Comparison of ENCODE assay signal across 32 mouse cellular contexts in genomic region chr11:62776510-62776909, GRCm38 (mm10). TPM values are rescaled to one million over a fixed set of nuclear protein-coding genes. Genes with fewer than 3 reads are reported as not detected.
DNase-seq lines count a peak whose midpoint lies in the region; ATAC-seq lines count a peak whose summit lies in the region.
"Had no signal": no experiment of that assay in that cellular context is flagged by ENCODE, and none has a peak within 500 bp of the region (broad histone marks: within the 10 kb centered on the region; RNA-seq: fewer than 3 reads in every experiment).

No protein-coding gene starts in this region.

- peaks cover 53% of the 10 kb centered on the region for H3K36me3 ChIP-seq in forebrain, embryonic 15.5 days

- H3K4me2 ChIP-seq in forebrain, embryonic 15.5 days (replicated peaks): no peak overlapping the region
- H3K4me2 ChIP-seq: forebrain, embryonic 13.5 days; heart, embryonic 12.5 days; heart, embryonic 15.5 days; hindbrain, embryonic 13.5 days had no signal

- 95% methylated on average over 7 of the region's 7 CpGs for WGBS in forebrain, embryonic 15.5 days

- H3K27me3 ChIP-seq in forebrain, embryonic 15.5 days: no peaks in the 10 kb centered on the region
- H3K27me3 ChIP-seq: forebrain, embryonic 13.5 days; heart, embryonic 12.5 days; heart, embryonic 15.5 days; hindbrain, embryonic 13.5 days had no signal

- H3K27ac ChIP-seq in forebrain, embryonic 15.5 days (replicated peaks): no peak overlapping the region
- H3K27ac ChIP-seq: forebrain, embryonic 10.5 days; forebrain, embryonic 13.5 days; heart, embryonic 15.5 days; hindbrain, embryonic 10.5 days; hindbrain, embryonic 13.5 days had no signal

- DNase-seq in layer of hippocampus, adult 9-11 months: peak; percentile 42
- DNase-seq in layer of hippocampus, postnatal 14 days (ENCODE audit: low spot score in 2 of 2): no peak
- peak; percentile 12 for DNase-seq in right cerebral cortex, adult 18-20 months
- no peak for DNase-seq in right cerebral cortex, postnatal 10 days (ENCODE audit: low spot score in 2 of 2)
- DNase-seq in telencephalon, adult 2 months (ENCODE audit: low read depth, low spot score): peak; percentile 72
- DNase-seq: adrenal gland, adult 2 months; adrenal gland, postnatal 14 days; cerebellum, adult 11-12 months; cerebellum, adult 8-10 months; cerebellum, postnatal 14 days; forebrain, postnatal 0 days; gastrocnemius, postnatal 10 days; gastrocnemius, postnatal 36 days; heart, postnatal 10 days; heart, postnatal 36 days had no signal

- H3K9ac ChIP-seq in forebrain, embryonic 15.5 days (replicated peaks): no peak overlapping the region
- H3K9ac ChIP-seq: forebrain, embryonic 13.5 days; forebrain, postnatal 0 days; heart, embryonic 12.5 days; heart, embryonic 15.5 days; hindbrain, embryonic 13.5 days had no signal

- ATAC-seq in forebrain, embryonic 15.5 days (replicated peaks): no peak
- ATAC-seq: CD4-positive, CD25-positive, alpha-beta regulatory T cell, adult 4 months; forebrain, embryonic 13.5 days; forebrain, postnatal 0 days; hindbrain, embryonic 16.5 days had no signal

- no peak overlapping the region for H3K4me3 ChIP-seq in forebrain, embryonic 15.5 days
- H3K4me3 ChIP-seq: forebrain, embryonic 10.5 days; forebrain, embryonic 13.5 days; heart, embryonic 12.5 days; heart, embryonic 15.5 days; hindbrain, embryonic 10.5 days; hindbrain, embryonic 13.5 days had no signal

- H3K9me3 ChIP-seq in forebrain, embryonic 15.5 days: peaks cover 44% of the 10 kb centered on the region

- no peaks in the 10 kb centered on the region for H3K4me1 ChIP-seq in forebrain, embryonic 15.5 days
- H3K4me1 ChIP-seq: forebrain, embryonic 10.5 days; forebrain, embryonic 13.5 days; heart, embryonic 12.5 days; heart, embryonic 15.5 days; hindbrain, embryonic 10.5 days; hindbrain, embryonic 13.5 days had no signal

RNA-seq across cellular contexts. Expression of gene Zfp286, which starts 12.8 kb away (rescaled TPM):
- 10 to 100 TPM; 21.3 to 21.5 TPM for total RNA-seq in layer of hippocampus, postnatal 14 days (2021)
- 40.1 and 41.8 TPM in 2 replicates for polyA plus RNA-seq in forebrain, embryonic 15.5 days (2015; fragmentation: Nextera tagmentation; extraction: Ambion mirVana)
- total RNA-seq: MEL had no signal
- polyA plus RNA-seq: C2C12 had no signal

RNA-seq across cellular contexts. Expression of gene Gm10428, which starts 23.6 kb away (rescaled TPM):
- not detected for total RNA-seq in layer of hippocampus, postnatal 14 days (2021)
- not detected in 2 replicates for polyA plus RNA-seq in forebrain, embryonic 15.5 days (2015; fragmentation: Nextera tagmentation; extraction: Ambion mirVana)
- total RNA-seq: adrenal gland, adult 2 months; adrenal gland, postnatal 14 days; adrenal gland, postnatal 4 days; forebrain, postnatal 0 days; gastrocnemius, adult 18-20 months; gastrocnemius, postnatal 10 days; gastrocnemius, postnatal 36 days; granulocyte monocyte progenitor cell, adult 5-6 weeks; heart, postnatal 10 days; heart, postnatal 36 days; MEL had no signal
- polyA plus RNA-seq: adrenal gland, adult 2 months; brain, embryonic 14.5 days; C2C12; CD4-positive, CD25-positive, alpha-beta regulatory T cell, adult 4 months; embryonic facial prominence, embryonic 11.5 days; embryonic facial prominence, embryonic 14.5 days; forebrain, embryonic 10.5 days; forebrain, embryonic 13.5 days; forebrain, postnatal 0 days; heart, embryonic 12.5 days; heart, embryonic 15.5 days; hindbrain, embryonic 10.5 days; hindbrain, embryonic 13.5 days; hindbrain, embryonic 16.5 days had no signal

RNA-seq across cellular contexts. Expression of gene Trim16, which starts 43.5 kb away (rescaled TPM):
- 1 to 10 TPM; 3.9 to 4.0 TPM for total RNA-seq in layer of hippocampus, postnatal 14 days (2021)
- polyA plus RNA-seq in forebrain, embryonic 15.5 days (2015; fragmentation: Nextera tagmentation; extraction: Ambion mirVana): 3.9 TPM in 2 replicates

RNA-seq across cellular contexts. Expression of gene Zfp287, which starts 44.8 kb away (rescaled TPM):
- total RNA-seq in layer of hippocampus, postnatal 14 days (2021): 10 to 100 TPM; 15.2 to 16.7 TPM
- 25.5 and 26.0 TPM in 2 replicates for polyA plus RNA-seq in forebrain, embryonic 15.5 days (2015; fragmentation: Nextera tagmentation; extraction: Ambion mirVana)
- total RNA-seq: MEL had no signal

Comparison
In these comparisons a context has a peak if more than half of its experiments do, and no peak if none do; other contexts are left out.
1. DNase-seq: peak in layer of hippocampus, adult 9-11 months (single experiment), right cerebral cortex, adult 18-20 months (single experiment) and telencephalon, adult 2 months (single experiment); none in layer of hippocampus, postnatal 14 days (0 of 2) and right cerebral cortex, postnatal 10 days (0 of 2).